Mouse (Mus musculus): ENCODE data around the gene Pqlc2. TPM values are rescaled to one million over a fixed set of nuclear protein-coding genes. Genes with fewer than 3 reads are reported as not detected.

Gene Pqlc2
- 14.3 TPM in 2 replicates for polyA plus RNA-seq (2015; fragmentation: Nextera tagmentation; extraction: Ambion mirVana)

DNA sequence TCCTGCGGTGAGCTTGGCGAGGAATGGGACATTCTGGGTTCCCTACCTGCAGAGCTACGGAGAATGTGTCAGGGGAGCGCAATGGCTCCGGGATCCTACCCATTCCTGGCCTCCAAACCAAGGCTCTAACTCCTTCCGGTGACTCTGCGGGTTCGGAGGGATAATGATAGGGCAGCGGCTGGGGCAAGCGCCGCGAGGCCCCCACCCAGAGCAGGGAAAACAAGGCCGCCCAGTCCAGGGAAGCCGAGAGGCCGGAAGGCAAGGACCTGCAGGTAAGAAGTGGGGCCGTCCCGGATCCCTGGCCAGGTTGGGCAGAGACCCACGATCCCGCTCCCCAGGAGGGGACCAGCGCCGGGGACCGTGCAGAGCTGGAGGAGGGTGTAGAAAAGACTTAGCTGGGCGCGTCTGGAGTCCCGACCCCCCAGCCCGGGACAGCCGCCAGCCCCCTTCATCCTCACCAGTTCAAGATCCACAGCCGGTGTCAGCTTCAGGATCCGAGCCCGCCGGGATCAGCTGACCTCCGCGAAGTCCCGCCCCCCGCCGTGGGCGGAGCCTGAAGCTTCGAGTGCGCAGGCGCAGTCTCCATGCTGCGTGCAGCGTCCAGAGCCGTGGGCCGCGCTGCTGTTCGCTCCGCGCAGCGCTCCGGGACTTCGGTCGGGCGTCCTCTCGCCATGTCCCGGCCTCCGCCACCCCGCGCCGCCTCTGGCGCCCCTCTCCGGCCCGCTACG lies at the start of gene Pqlc2, which contains the start of gene Akr7a5:
Gene Pqlc2, minus strand, starts transcription at position 538 of the 728 bp plus-strand sequence.
Gene Akr7a5, plus strand, starts transcription at position 574 of the 728 bp plus-strand sequence.
- H3K27me3 ChIP-seq, result 0 out of 2 replicates have a peak, but pooled peaks cover 13% of the 10 kb centered on the region
- peak within 1 kb of the TSS; percentile 80 for H3K4me3 ChIP-seq
- H3K4me1 ChIP-seq (replicated peaks), result peaks cover 40% of the 10 kb centered on the region
- no peaks in the 10 kb centered on the region for H3K9me3 ChIP-seq
- H3K27ac ChIP-seq, result peak within 1 kb of the TSS; percentile 84
- under 1% methylated on average over 63 of the region's 63 CpGs for WGBS
- peak within 1 kb of the TSS; percentile 88 for H3K9ac ChIP-seq
- peak; percentile 86 for ATAC-seq (ENCODE audit: low FRiP score)
- H3K36me3 ChIP-seq, result peaks cover 31% of the 10 kb centered on the region
- H3K4me2 ChIP-seq, result peak within 1 kb of the TSS; percentile 94

- Histone ChIP-seq H3K4me1 (replicated peaks) (peaks cover 14% of the 10 kb centered on the region), H3K9me3 (no peaks in the 10 kb centered on the region), H3K36me3 (peaks cover 75% of the 10 kb centered on the region), H3K4me3 (no peak overlapping the region), H3K27me3 (no peaks in the 10 kb centered on the region), H3K9ac (no peak overlapping the region), H3K27ac (no peak overlapping the region), H3K4me2 (no peak overlapping the region)
- WGBS, result 95% methylated on average over 3 of the region's 3 CpGs
- no peak for ATAC-seq (ENCODE audit: low FRiP score)
Observed at GRCm38 (mm10) chr4:139357211-139357610, 46.7 kb upstream of the Pqlc2 start.

DNA sequence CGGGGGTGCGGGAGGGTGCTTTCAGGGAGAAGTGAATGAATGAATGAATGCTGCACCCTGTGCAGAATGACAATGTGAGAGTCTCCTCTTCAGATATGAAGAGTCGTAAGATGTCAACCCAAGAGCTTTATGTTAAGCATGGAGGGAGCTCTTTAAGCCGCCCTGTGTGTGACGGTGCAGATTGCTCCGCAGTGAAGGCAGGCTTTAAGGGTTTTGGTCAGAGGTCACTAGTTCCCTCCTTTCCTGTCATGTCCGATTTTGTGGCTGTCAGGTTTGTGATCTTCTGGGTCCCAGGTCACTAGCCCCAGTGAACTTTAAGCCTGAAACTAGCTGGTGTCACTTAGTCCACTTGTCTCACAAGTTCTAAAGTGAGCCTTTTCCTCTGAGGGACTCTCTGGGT lies 42.3 kb upstream of the Pqlc2 start:
- peak overlapping the region; percentile 97 for H3K27ac ChIP-seq
- peak overlapping the region; percentile 89 for H3K4me3 ChIP-seq
- peaks cover 54% of the 10 kb centered on the region for H3K36me3 ChIP-seq
- peak; percentile 46 for ATAC-seq (ENCODE audit: low FRiP score)
- H3K4me2 ChIP-seq, result peak overlapping the region; percentile 99
- H3K27me3 ChIP-seq, result no peaks in the 10 kb centered on the region
- H3K9me3 ChIP-seq, result no peaks in the 10 kb centered on the region
- WGBS, result 0% methylated on average over 7 of the region's 7 CpGs
- H3K9ac ChIP-seq, result peak overlapping the region; percentile 88
- H3K4me1 ChIP-seq (replicated peaks), result peaks cover 28% of the 10 kb centered on the region

- Histone ChIP-seq H3K4me1 (replicated peaks) (peaks cover 28% of the 10 kb centered on the region), H3K9me3 (no peaks in the 10 kb centered on the region), H3K4me3 (peak within 1 kb of the TSS; percentile 89), H3K9ac (peak within 1 kb of the TSS; percentile 88), H3K27ac (peak within 1 kb of the TSS; percentile 97), H3K4me2 (peak within 1 kb of the TSS; percentile 99), H3K36me3 (peaks cover 54% of the 10 kb centered on the region), H3K27me3 (no peaks in the 10 kb centered on the region)
- under 1% methylated on average over 64 of the region's 64 CpGs for WGBS
- peak; percentile 96 for ATAC-seq (ENCODE audit: low FRiP score)
Observed at GRCm38 (mm10) chr4:139351931-139352711, 41.6 kb upstream of the Pqlc2 start, which contains the start of the genes Mrto4, Emc1 and Ubr4. Gene Mrto4, minus strand, starts transcription at chr4:139352576. Gene Emc1, plus strand, starts transcription at chr4:139352587. Gene Ubr4, plus strand, starts transcription at chr4:139352609.

- no peak overlapping the region for H3K27ac ChIP-seq
- no peak overlapping the region for H3K9ac ChIP-seq
- no peak overlapping the region for H3K4me3 ChIP-seq
- whole genome bisulfite sequencing, result 73% methylated on average over 23 of the region's 23 CpGs
- H3K36me3 ChIP-seq, result peaks cover 55% of the 10 kb centered on the region
- no peaks in the 10 kb centered on the region for H3K27me3 ChIP-seq
- no peak overlapping the region for H3K4me2 ChIP-seq
- peaks cover 2% of the 10 kb centered on the region for H3K4me1 ChIP-seq (replicated peaks)
- ATAC-seq (ENCODE audit: low FRiP score), result no peak
- no peaks in the 10 kb centered on the region for H3K9me3 ChIP-seq
Observed at GRCm38 (mm10) chr4:139345416-139346019, 35.0 kb upstream of the Pqlc2 start.

GRCm38 (mm10) chr4:139343718-139344117 lies 33.2 kb upstream of the Pqlc2 start:
- Histone ChIP-seq H3K36me3 (peaks cover 41% of the 10 kb centered on the region), H3K27me3 (no peaks in the 10 kb centered on the region), H3K4me1 (replicated peaks) (no peaks in the 10 kb centered on the region), H3K27ac (no peak overlapping the region), H3K9ac (no peak overlapping the region), H3K4me3 (no peak overlapping the region), H3K4me2 (no peak overlapping the region), H3K9me3 (no peaks in the 10 kb centered on the region)
- no peak for ATAC-seq (ENCODE audit: low FRiP score)
- WGBS, result 64% methylated on average over 5 of the region's 5 CpGs

GRCm38 (mm10) chr4:139341556-139342233 lies 31.2 kb upstream of the Pqlc2 start:
- peaks cover 17% of the 10 kb centered on the region for H3K27me3 ChIP-seq
- H3K4me3 ChIP-seq, result no peak overlapping the region
- H3K4me1 ChIP-seq (replicated peaks), result no peaks in the 10 kb centered on the region
- no peak overlapping the region for H3K4me2 ChIP-seq
- H3K9me3 ChIP-seq, result no peaks in the 10 kb centered on the region
- H3K9ac ChIP-seq, result no peak overlapping the region
- ATAC-seq (ENCODE audit: low FRiP score), result no peak
- H3K27ac ChIP-seq, result no peak overlapping the region
- peaks cover 21% of the 10 kb centered on the region for H3K36me3 ChIP-seq
- WGBS, result 76% methylated on average over 7 of the region's 7 CpGs

- no peaks in the 10 kb centered on the region for H3K9me3 ChIP-seq
- no peak overlapping the region for H3K27ac ChIP-seq
- no peak overlapping the region for H3K4me3 ChIP-seq
- H3K9ac ChIP-seq, result no peak overlapping the region
- ATAC-seq (ENCODE audit: low FRiP score), result no peak
- peaks cover 13% of the 10 kb centered on the region for H3K36me3 ChIP-seq
- 83% methylated on average over 4 of the region's 4 CpGs for WGBS
- no peaks in the 10 kb centered on the region for H3K4me1 ChIP-seq (replicated peaks)
- H3K4me2 ChIP-seq, result no peak overlapping the region
- peaks cover 17% of the 10 kb centered on the region for H3K27me3 ChIP-seq
Observed at GRCm38 (mm10) chr4:139340835-139341234, 30.3 kb upstream of the Pqlc2 start.

DNA sequence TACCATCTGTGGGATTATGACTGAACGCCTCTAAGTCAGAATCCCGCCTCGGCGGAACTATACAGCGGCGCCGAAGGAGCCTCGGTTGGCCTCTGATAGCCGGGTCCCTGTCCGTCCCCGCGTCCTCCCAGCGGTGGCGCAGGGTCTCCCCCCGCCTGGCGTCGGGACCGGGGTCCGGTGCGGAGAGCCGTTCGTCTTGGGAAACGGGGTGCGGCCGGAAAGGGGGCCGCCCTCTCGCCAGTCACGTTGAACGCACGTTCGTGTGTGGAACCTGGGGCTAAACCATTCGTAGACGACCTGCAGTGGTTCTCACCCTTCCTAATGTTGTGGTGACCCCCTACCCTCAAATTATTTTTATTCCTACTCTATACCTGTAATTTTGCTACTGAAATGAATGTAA lies 27.6 kb upstream of the Pqlc2 start:
- H3K4me1 ChIP-seq (replicated peaks), result no peaks in the 10 kb centered on the region
- no peaks in the 10 kb centered on the region for H3K9me3 ChIP-seq
- H3K4me3 ChIP-seq, result no peak overlapping the region
- WGBS, result 51% methylated on average over 33 of the region's 33 CpGs
- peaks cover 17% of the 10 kb centered on the region for H3K27me3 ChIP-seq
- no peak for ATAC-seq (ENCODE audit: low FRiP score)
- no peak overlapping the region for H3K9ac ChIP-seq
- H3K4me2 ChIP-seq, result no peak overlapping the region
- no peak overlapping the region for H3K27ac ChIP-seq
- H3K36me3 ChIP-seq, result no peaks in the 10 kb centered on the region

- Histone ChIP-seq H3K4me2 (peak overlapping the region; percentile 27; the same call in 1 of the 2 replicates), H3K27me3 (peaks cover 17% of the 10 kb centered on the region), H3K36me3 (no peaks in the 10 kb centered on the region), H3K9ac (no peak overlapping the region), H3K9me3 (no peaks in the 10 kb centered on the region), H3K27ac (no peak overlapping the region), H3K4me1 (replicated peaks) (no peaks in the 10 kb centered on the region), H3K4me3 (no peak overlapping the region)
- no peak for ATAC-seq (ENCODE audit: low FRiP score)
- 31% methylated on average over 24 of the region's 24 CpGs for WGBS
Observed at GRCm38 (mm10) chr4:139336822-139337483, 26.4 kb upstream of the Pqlc2 start.

- no peak overlapping the region for H3K4me3 ChIP-seq
- H3K36me3 ChIP-seq, result no peaks in the 10 kb centered on the region
- no peaks in the 10 kb centered on the region for H3K9me3 ChIP-seq
- WGBS, result 68% methylated on average over 7 of the region's 7 CpGs
- no peak for ATAC-seq (ENCODE audit: low FRiP score)
- H3K27ac ChIP-seq, result no peak overlapping the region
- H3K9ac ChIP-seq, result no peak overlapping the region
- no peaks in the 10 kb centered on the region for H3K4me1 ChIP-seq (replicated peaks)
- H3K4me2 ChIP-seq, result no peak overlapping the region
- peaks cover 25% of the 10 kb centered on the region for H3K27me3 ChIP-seq
Observed at GRCm38 (mm10) chr4:139335507-139335906, 25.0 kb upstream of the Pqlc2 start.
